Mouse (Mus musculus): Measurements from ENCODE around the gene Kat6b.

- TF ChIP-seq NELFE (IDR thresholded peaks at IDR 0.05; ENCODE audit: low read depth, low read length) (no peak), POLR2A (IDR thresholded peaks at IDR 0.05; ENCODE audit: low read depth, low read length) (no peak), ETS1 (conservative IDR thresholded peaks at IDR 0.05; ENCODE audit: low read depth, low read length) (no peak), TBP (conservative IDR thresholded peaks at IDR 0.05; ENCODE audit: low read depth, low read length) (no peak), ZNF384 (IDR thresholded peaks at IDR 0.05; ENCODE audit: low read depth, low read length) (no peak), MAX (IDR thresholded peaks at IDR 0.05; ENCODE audit: low read length) (no peak), E2F4 (IDR thresholded peaks at IDR 0.05; ENCODE audit: insufficient replicate concordance, low read depth, low read length) (no peak), MYC (IDR thresholded peaks at IDR 0.05; ENCODE audit: low read depth, low read length) (no peak), JUND (conservative IDR thresholded peaks at IDR 0.05; ENCODE audit: low read depth, low read length) (no peak), PAX5 (IDR thresholded peaks at IDR 0.05; ENCODE audit: low read length) (no peak)
Observed at GRCm38 (mm10) chr14:21709545-21709944, 228.3 kb downstream of the Kat6b start.

All from CH12.LX (cell line).